Mouse (Mus musculus): Measurements from ENCODE around the gene Ppm1l. TPM values are rescaled to one million over a fixed set of nuclear protein-coding genes. Genes with fewer than 3 reads are reported as not detected.

Gene Ppm1l
- total RNA-seq, 2 experiments from 2014 or later = 49.7 to 54.0 TPM

- DNase-seq = no peak
Observed at GRCm38 (mm10) chr3:69340486-69340885, 23.8 kb downstream of the Ppm1l start.

GRCm38 (mm10) chr3:69340971-69341370 lies 24.3 kb downstream of the Ppm1l start:
- no peak for DNase-seq

DNA sequence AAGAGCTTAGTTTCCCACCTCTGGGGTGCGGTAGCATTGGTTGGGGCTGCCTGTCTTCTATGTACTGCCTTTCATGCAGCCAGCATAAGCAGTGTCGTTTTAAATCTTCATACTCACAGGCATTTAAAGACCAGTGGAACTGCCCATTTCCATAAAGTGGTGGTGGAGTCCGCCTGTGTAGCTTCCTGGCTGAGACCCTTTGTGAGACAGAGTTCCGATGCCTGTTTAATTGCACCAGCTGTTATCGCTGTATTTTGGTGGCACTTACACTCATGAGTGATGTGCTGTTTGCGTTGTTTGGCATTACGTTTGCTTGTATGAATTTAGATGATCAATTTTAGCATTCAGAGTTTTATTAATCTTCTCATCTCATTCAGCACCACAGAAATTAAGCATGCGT lies 24.9 kb downstream of the Ppm1l start:
- DNase-seq = no peak

GRCm38 (mm10) chr3:69342247-69342921 lies 25.7 kb downstream of the Ppm1l start:
- DNase-seq = no peak

DNA sequence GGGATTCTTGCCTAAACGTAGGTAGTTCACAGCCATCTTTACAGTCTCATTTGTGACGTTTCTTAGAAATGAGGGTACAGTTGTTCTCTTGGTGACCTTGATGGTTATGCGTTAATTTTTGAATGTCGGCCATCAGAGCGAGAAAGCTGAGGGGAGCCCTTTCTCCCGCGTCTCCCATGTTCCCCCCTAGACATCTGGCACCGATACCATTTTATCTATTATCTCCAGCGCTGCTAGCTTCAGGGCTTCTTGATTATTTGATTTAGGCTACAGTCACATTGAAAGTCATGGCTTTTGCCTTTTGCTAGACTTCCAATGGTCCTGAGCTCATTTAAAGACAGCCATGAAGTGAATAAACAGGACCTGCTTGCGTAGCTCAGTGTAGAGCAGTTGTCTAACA lies 26.5 kb downstream of the Ppm1l start:
- no peak for DNase-seq

DNA sequence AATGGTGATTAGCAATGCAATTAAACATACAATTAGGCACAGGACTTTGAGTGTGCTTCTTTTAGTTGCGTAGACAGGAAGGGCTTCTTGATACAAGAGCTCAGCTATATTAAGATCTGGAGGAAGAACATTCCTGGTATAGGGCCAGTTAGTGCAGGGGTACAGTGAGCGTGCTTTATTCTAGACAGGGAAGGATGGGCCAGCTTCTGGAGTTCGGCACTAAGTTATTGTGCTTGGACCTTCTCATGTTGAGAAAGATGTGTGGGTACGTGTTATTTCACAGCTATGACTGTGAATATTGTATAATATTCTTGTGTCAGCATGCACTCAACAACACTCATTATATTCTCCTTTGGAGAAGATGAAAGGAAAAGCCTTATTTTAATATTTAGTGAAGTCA lies 29.9 kb downstream of the Ppm1l start:
- DNase-seq = no peak

DNA sequence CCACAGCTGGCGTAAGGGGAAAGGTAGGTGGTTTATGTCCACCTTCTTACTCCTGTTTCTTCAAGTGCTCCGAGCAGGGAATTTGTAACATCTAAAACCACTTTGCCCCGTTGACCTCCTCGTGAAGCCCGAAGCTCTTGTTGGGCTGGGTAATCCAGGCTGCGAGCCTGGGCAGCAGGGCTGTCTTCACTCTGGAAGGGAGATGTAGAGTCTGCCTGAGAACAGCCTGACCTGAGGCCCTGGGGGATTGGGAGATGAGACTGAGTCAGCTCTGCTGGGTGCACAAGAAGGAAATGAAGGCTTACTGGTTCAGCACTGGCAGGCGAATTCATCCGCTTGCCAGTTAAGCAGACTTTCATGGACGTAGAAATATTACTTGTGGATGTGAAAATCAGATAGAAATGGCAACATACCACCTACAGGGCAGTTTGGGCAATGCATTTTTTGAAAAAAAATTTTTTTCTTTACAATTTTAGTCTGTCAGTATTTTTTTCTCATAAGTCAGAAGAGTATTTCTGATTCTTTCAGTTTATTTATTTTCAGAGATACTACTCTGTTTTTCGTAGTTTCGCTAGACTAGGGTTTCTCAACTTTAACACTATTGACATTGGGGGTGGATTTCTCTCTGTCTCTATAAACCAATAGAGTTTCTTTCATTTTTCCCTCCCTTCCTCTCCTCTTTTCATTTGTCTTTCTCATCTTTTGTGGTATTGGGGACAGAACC lies 31.7 kb downstream of the Ppm1l start:
- DNase-seq = no peak

- DNase-seq = no peak
Observed at GRCm38 (mm10) chr3:69348921-69349237, 32.2 kb downstream of the Ppm1l start.

DNA sequence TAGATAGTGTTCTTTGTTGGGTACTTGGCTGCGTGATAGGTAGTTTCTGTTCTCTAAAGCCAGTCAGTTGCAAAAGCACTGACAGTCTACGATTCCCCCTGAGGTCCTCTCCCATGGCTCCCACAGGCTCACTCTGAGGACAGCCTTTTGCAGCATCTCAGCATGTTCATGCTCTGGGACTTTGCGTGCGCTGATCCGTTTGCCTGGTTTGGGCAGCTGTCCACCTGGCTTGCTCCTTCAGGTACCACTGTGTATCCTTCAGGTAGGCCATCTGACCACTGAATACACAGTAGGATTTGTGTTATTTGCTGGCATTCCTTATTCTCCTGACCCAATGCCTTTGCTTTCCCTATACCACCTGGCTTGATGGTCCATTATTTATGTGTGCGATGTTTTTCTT lies 33.3 kb downstream of the Ppm1l start:
- no peak for DNase-seq

GRCm38 (mm10) chr3:69352194-69352593 lies 35.5 kb downstream of the Ppm1l start:
- DNase-seq = no peak

DNA sequence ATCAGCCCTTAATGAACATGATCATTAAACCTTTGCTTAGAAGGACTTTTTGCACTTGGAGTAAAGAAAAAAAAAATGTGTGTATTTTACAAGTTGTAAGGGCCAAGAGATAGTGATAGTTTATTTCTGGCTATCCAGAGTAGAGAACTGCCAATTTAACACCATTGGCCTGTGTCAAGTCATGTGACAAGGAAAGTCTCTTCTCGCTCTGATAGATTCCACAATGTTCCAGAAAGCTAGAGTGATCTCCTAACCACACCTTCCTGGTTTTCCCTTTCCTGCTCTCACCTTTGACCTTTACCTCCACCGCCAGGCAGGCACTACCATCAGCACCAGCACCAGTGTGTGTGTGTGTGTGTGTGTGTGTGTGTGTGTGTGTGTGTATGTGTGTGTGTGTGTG lies 38.0 kb downstream of the Ppm1l start:
- DNase-seq = no peak

GRCm38 (mm10) chr3:69356078-69356665 lies 39.5 kb downstream of the Ppm1l start:
- no peak for DNase-seq

- DNase-seq = no peak
Observed at GRCm38 (mm10) chr3:69356781-69357180, 40.1 kb downstream of the Ppm1l start.

DNA sequence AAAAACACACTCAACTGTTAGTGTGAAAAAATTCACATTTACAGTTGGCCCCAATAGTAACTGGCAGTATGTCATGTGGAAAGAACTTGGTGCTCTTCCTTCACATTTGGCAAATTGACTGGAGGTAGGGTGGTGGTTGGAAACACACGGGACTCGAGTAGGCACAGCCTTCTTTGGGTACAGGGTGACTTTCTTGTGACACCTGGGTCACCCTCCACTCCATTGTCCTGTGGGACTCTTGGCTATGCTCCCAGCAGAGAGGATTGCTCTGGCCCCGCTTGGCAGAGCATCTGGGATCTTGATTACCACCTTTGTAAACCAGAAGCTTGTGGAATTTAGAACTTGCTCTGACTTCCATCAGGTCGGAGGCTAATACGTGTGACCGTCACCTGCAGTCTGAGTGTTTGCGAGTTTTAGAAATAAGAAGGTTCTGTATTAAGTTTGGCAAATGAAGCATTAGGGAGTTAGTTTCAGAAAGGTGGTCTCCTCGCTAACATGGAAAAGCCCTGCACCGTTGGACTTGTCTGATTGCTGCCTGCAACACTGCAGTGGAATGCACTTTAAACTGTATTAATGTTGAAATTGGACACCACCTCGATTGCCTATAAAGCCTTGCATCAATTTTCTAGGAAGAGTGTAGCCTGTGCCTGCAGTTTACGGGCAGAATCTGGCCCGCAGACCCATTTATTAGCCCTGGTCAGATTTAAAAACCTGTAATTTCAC lies 41.4 kb downstream of the Ppm1l start:
- DNase-seq = no peak

DNA sequence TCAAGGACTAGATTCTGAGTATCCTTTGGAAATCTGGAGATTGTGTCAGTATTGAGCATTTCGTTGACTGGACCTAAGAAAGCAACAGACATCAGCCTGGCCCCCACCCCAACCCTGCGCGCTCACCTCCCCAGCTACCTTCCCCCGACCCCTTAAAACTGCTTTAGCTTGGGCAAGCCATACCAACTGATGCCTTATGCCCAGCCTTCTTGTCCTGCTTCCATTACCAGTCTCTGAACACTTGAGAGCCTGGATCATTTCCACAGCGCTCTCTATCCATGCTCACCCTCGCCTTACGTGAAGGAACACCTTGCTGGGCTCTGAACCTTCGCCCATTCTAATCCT lies 41.9 kb downstream of the Ppm1l start:
- no peak for DNase-seq

DNA sequence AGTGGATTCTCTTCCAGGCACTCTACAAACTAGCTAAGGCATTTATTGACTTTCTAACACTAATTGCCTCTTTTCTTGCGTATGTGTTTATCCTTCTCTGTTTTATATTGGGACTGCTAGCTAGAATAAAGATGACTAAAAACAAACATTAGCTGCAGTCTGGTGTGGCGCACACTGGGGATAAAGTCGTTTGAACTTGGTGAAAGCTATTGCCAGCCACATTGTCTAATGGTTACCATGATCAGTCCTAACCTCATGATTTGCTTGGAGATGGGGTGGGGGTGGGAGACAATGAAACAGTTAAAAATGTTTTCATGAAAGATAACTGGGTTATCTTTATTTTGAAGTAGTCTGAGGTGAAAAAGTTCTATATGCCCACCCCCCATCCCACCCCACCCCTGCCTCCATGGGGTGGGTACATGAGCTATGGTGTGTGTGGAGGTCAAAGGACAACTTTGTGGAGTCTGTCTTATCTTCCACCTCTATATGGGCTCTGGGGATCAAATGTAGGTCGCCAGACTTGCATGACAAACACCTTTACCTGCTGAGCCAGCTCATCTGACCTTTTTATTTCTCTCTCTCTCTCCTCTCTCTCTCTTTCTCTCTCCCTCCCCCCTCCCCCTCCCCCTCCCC lies 43.7 kb downstream of the Ppm1l start:
- DNase-seq = no peak

- peak; percentile 26 to 30 for DNase-seq
Observed at GRCm38 (mm10) chr3:69361487-69362349, 45.1 kb downstream of the Ppm1l start.

- DNase-seq = no peak
Observed at GRCm38 (mm10) chr3:69362350-69362790, 45.7 kb downstream of the Ppm1l start.

DNA sequence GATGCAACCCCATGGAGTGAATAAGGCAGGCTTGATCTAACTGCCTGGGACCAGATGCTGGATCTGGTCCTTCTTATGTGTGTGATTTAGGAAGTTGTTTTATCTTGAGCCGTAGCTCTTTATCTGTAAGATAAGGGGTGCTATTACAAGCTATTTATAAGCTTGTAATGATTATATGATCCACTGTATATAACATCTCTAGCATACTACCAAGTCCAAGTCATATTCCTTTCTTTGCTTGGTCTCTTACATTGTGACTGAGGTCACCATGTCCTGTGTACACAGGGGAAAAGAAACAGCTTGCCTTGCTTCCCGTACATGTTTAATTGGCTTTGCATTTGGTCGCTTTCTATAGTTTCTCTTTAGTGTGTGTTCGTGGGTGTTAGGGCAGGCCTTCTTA lies 46.2 kb downstream of the Ppm1l start:
- no peak for DNase-seq

GRCm38 (mm10) chr3:69364151-69364550 lies 47.5 kb downstream of the Ppm1l start:
- no peak for DNase-seq

DNA sequence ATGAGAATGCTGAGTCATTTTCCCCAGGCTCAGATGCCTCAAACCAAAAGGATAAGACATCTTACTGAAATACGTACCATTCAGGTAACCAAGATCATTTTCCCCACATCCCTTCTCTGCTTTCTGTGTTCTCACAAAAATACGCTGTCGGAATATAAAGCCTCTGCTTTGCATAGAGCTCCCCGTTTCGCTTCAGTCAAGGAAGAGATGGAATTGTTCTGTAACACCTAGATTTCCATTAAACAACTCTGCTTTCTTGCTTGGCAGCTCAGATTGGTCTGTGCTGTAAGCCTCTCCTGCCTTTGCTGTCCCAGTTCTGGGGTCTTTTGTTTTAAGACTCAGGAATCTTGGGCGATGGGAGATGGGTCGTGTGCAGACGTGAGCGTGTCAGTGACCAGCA lies 51.3 kb downstream of the Ppm1l start:
- no peak for DNase-seq

- DNase-seq = no peak
Observed at GRCm38 (mm10) chr3:69372731-69373130, 56.1 kb downstream of the Ppm1l start.

Measured in layer of hippocampus, postnatal 36 days (tissue).